Mouse (Mus musculus): ENCODE measurements around the gene Uhrf1bp1l.

GRCm38 (mm10) chr10:89695194-89695911 is 49.4 kb upstream of the Uhrf1bp1l start:
- no peak for TF ChIP-seq FLI1 (IDR thresholded peaks at IDR 0.05; ENCODE audit: low read length)
- peak; percentile 22; the same call in 1 of the 3 replicates for TF ChIP-seq GATA1 (IDR thresholded peaks at IDR 0.05; ENCODE audit: borderline replicate concordance, low read length)
